Mouse (Mus musculus) forebrain, embryonic 11.5 days (tissue): ENCODE results near the gene Garnl3. TPM values are rescaled to one million over a fixed set of nuclear protein-coding genes. Genes with fewer than 3 reads are reported as not detected.

ENCODE experiments used
- ATAC-seq: fragments of 200-750 bp; cut with Nextera tagmentation; replicated peaks from 2 replicates; pipeline ENCODE4 v1.8.0; 2017; ENCODE audit warnings: moderate TSS enrichment; ENCODE audit not compliant: low FRiP score
- DNase-seq: peaks from one replicate; pipeline ENCODE4 v3.0.0-alpha.2; 2017; ENCODE audit warnings: low spot score
- H3K27ac ChIP-seq: fragments of 300-500 bp; sonication (generic); 2 replicates; pipeline ENCODE4 v1.5.1; 2014; ENCODE audit warnings: low read depth, low read length
- H3K27me3 ChIP-seq: fragments of 300-500 bp; sonication (generic); 2 replicates; pipeline ENCODE4 v1.6.1; 2014; ENCODE audit warnings: mild to moderate bottlenecking, low read length, mixed read lengths; ENCODE audit not compliant: control insufficient read depth, insufficient read depth
- H3K36me3 ChIP-seq: fragments of 300-500 bp; sonication (generic); 2 replicates; pipeline ENCODE4 v1.6.1; 2014; ENCODE audit warnings: mild to moderate bottlenecking, low read length, moderate library complexity, mixed read lengths; ENCODE audit not compliant: control insufficient read depth, insufficient read depth
- H3K4me1 ChIP-seq: fragments of 300-500 bp; sonication (generic); replicated peaks from 2 replicates; pipeline ENCODE4 v1.6.1; 2014; ENCODE audit warnings: low read length, mixed read lengths; ENCODE audit not compliant: control insufficient read depth, insufficient read depth
- H3K4me2 ChIP-seq: fragments of 300-500 bp; sonication (generic); 2 replicates; pipeline ENCODE4 v1.6.1; 2014; ENCODE audit warnings: low read depth, mild to moderate bottlenecking, low read length, moderate library complexity, mixed read lengths; ENCODE audit not compliant: severe bottlenecking
- H3K4me3 ChIP-seq: fragments of 300-500 bp; sonication (generic); 2 replicates; pipeline ENCODE4 v1.5.1; 2014; ENCODE audit warnings: low read depth, low read length
- H3K9ac ChIP-seq: fragments of 300-500 bp; sonication (generic); 2 replicates; pipeline ENCODE4 v1.6.1; 2014; ENCODE audit warnings: low read length
- H3K9me3 ChIP-seq: fragments of 300-500 bp; sonication (generic); 2 replicates; pipeline ENCODE4 v1.6.1; 2016; ENCODE audit warnings: low read length, mixed read lengths; ENCODE audit not compliant: control insufficient read depth
- WGBS: fragments of 180-500 bp; shearing (Covaris S2); extraction: QIAGEN DNeasy Blood & Tissue Kit; methylation state at CpG from one replicate; pipeline ENCODE4 v1.1.7; 2014; 5-methylcytosine and 5-hydroxymethylcytosine counted together
- polyA plus RNA-seq: library from polyadenylated mRNA; unstranded; fragments of >200 nt; fragmentation: Nextera tagmentation; extraction: Ambion mirVana; gene quantifications from 2 replicates; pipeline ENCODE4 v1.2.1, GENCODE M21; 2014

Gene Garnl3
- polyA plus RNA-seq, 1 experiment from 2014 or later = 12.9 TPM

DNA sequence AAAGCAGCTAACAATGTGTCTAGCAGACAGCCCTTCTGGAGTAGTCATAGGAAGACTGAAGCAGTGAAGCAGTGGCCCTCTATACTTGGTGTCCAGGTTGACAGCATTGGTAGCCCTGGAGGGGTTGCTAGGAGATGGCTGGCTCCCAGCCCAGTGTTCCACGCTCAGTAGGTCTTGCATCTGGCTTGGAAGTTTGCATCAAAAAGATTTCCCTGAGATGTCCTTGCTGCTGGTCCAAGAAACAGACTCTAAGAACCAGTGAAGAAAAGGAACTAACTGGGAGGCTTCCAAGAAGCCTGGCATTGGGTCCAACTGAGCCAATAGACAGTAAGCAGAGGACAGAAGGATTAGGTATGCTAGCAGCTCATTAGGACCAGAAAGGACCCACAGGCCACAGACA lies 94.0 kb downstream of the Garnl3 start:
- 71% methylated on average over 1 of the region's 1 CpGs for whole genome bisulfite sequencing
- Histone ChIP-seq H3K4me3 (no peak overlapping the region), H3K4me1 (no peaks in the 10 kb centered on the region), H3K9ac (no peak overlapping the region), H3K36me3 (no peaks in the 10 kb centered on the region), H3K27ac (no peak overlapping the region), H3K4me2 (no peak overlapping the region), H3K27me3 (no peaks in the 10 kb centered on the region), H3K9me3 (no peaks in the 10 kb centered on the region)
- DNase-seq (no peak), ATAC-seq (no peak)

DNA sequence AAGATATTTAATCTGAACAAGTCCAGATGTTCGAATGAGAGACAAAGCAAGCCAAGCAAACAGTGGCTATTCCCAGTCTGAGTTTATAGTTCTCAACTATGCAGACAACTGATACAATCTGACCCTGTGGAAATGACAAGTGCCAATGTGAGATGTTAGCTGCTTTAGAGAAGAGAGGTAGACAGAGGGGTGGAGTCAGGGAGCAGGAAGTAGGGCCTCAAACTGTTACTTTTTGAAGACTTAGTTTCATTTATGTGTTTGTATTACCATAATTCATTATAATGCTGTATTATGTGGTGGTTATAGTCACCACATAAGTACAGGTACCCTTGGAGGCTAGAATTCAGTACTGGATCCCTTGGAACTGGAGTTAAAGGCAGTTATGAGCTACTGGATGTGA lies 96.2 kb downstream of the Garnl3 start:
- no peak overlapping the region for H3K9ac ChIP-seq
- no peaks in the 10 kb centered on the region for H3K9me3 ChIP-seq
- ATAC-seq (no peak), DNase-seq (no peak)
- H3K4me3 ChIP-seq = no peak overlapping the region
- no peak overlapping the region for H3K27ac ChIP-seq
- H3K36me3 ChIP-seq = no peaks in the 10 kb centered on the region
- no peaks in the 10 kb centered on the region for H3K4me1 ChIP-seq
- H3K4me2 ChIP-seq = no peak overlapping the region
- 77% methylated on average over 1 of the region's 1 CpGs for WGBS
- no peaks in the 10 kb centered on the region for H3K27me3 ChIP-seq

DNA sequence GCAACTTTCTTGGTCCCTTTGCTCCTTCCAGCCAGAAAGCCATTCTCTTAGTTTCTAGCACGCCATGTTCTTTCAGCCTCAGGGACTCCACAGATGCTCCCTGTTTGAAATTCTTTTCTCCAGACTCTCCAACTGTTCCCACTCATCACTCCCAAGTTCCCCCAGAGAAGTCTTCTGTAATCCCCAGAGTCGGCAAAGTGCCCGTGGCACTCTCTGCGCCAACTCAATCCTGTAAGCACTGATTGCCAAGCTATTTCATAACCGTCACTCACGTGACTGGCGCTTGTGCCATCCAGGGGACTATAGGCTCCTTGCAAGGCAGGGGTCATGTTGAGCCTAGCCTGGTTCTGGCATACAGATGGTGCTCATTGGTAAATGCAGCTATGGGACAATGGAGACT lies 98.2 kb downstream of the Garnl3 start:
- Histone ChIP-seq H3K4me3 (no peak overlapping the region), H3K4me2 (no peak overlapping the region), H3K9ac (no peak overlapping the region), H3K4me1 (no peaks in the 10 kb centered on the region), H3K36me3 (no peaks in the 10 kb centered on the region), H3K9me3 (no peaks in the 10 kb centered on the region), H3K27me3 (no peaks in the 10 kb centered on the region), H3K27ac (no peak overlapping the region)
- no peak for ATAC-seq
- WGBS = 91% methylated on average over 7 of the region's 7 CpGs
- no peak for DNase-seq

DNA sequence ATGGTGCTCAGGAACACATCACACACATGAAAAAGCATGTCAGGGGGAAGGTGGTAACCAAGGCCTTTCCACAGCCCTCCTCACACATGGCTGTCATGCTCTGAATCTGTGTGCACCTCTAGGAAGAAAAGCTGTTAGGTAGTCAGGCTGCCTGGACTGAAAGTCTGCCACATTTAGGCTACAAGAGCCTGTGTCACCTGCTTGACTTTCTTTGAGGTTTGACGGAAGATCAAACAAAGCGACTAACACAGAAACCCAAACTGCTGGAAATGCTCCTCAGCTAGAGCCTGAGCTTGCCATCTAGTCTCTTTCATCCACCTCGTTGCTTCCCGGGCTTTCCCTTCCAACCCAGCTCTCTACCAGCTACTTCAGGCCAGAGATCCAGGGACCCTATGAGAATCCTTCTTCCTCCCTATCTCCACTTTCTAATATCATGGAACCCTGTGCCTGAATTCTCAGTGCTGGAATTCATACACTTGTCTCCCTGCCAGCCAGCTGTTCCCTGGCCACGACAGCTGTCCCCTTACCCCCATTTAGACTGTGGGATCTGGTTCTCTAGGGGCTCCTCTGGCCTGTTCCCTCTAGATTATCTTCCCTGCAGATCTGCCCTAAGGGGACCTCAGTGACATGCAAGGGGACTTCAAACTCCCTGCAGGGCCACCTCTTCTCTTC lies 98.9 kb downstream of the Garnl3 start:
- H3K36me3 ChIP-seq = no peaks in the 10 kb centered on the region
- H3K9me3 ChIP-seq = no peaks in the 10 kb centered on the region
- H3K27ac ChIP-seq = no peak overlapping the region
- H3K4me3 ChIP-seq = no peak overlapping the region
- 88% methylated on average over 5 of the region's 5 CpGs for WGBS
- DNase-seq (no peak), ATAC-seq (no peak)
- H3K27me3 ChIP-seq = no peaks in the 10 kb centered on the region
- H3K4me1 ChIP-seq = no peaks in the 10 kb centered on the region
- no peak overlapping the region for H3K9ac ChIP-seq
- no peak overlapping the region for H3K4me2 ChIP-seq

DNA sequence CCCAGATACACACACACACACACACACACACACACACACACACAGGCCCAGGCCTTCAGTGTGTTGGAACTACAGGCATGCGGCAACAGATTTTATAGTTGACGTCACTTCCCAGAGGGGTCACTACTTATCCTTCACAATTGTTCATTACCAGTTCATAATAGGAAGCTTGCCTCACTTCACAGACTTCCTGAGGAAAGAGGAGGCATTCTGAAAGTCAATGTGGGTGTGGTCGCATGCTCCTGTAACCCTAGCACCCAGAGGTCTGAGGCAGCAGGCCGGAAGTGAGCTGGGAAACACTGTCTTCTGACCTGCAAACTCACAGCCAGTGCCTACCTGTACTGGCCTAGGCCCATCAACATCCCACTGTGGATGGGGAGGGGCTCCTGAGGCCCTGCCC lies 106.4 kb downstream of the Garnl3 start:
- no peak overlapping the region for H3K4me2 ChIP-seq
- no peaks in the 10 kb centered on the region for H3K27me3 ChIP-seq
- H3K4me3 ChIP-seq = no peak overlapping the region
- H3K27ac ChIP-seq = no peak overlapping the region
- 89% methylated on average over 4 of the region's 4 CpGs for WGBS
- no peak for DNase-seq
- H3K9me3 ChIP-seq = no peaks in the 10 kb centered on the region
- no peak for ATAC-seq
- no peaks in the 10 kb centered on the region for H3K36me3 ChIP-seq
- H3K4me1 ChIP-seq = no peaks in the 10 kb centered on the region
- H3K9ac ChIP-seq = no peak overlapping the region

DNA sequence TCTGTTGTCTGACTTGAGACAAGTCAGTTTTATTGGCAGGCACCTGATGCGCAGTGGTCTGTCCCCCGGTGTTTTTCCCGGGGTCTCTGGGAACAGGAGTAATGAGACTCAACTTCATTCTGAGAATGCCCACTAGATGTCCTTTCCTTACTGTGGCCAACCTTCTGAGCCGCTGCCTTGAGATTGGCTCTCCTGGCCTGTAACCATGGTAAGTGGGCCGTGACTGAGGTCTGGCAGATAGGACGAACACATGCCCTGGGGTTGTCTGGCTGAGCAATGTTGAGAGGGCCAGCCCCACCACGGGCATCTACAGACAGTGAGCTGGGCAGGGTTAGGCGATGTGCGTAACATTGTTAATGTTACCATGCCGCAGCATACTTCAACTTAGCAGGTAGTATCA lies 106.9 kb downstream of the Garnl3 start:
- Histone ChIP-seq H3K4me3 (no peak overlapping the region), H3K27ac (no peak overlapping the region), H3K36me3 (no peaks in the 10 kb centered on the region), H3K4me2 (no peak overlapping the region), H3K27me3 (no peaks in the 10 kb centered on the region), H3K4me1 (no peaks in the 10 kb centered on the region), H3K9ac (no peak overlapping the region), H3K9me3 (no peaks in the 10 kb centered on the region)
- 75% methylated on average over 10 of the region's 10 CpGs for WGBS
- DNase-seq (no peak), ATAC-seq (no peak)

DNA sequence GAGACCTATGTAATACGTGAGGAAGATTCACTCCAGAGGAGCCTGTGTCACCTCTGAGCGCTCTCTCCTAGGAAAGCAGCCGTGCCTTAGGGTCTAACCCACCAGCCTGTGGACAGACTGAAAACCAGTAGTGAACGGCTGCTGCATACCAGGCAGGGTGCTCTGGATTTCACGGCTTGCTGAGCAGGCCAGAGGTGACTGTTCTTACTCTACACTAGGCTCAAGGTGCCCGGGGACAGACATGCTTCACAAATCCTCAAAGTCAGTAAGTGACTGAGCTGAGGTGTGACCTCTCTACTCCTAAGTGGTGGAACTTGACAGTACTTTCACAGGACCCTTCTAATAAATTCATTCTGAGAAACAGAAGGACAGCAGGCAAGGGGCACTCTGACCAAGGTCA lies 108.6 kb downstream of the Garnl3 start:
- H3K4me3 ChIP-seq = no peak overlapping the region
- ATAC-seq (no peak), DNase-seq (no peak)
- no peak overlapping the region for H3K9ac ChIP-seq
- no peaks in the 10 kb centered on the region for H3K36me3 ChIP-seq
- no peaks in the 10 kb centered on the region for H3K4me1 ChIP-seq
- no peak overlapping the region for H3K4me2 ChIP-seq
- H3K27ac ChIP-seq = no peak overlapping the region
- no peaks in the 10 kb centered on the region for H3K27me3 ChIP-seq
- H3K9me3 ChIP-seq = no peaks in the 10 kb centered on the region
- WGBS = 81% methylated on average over 6 of the region's 6 CpGs

DNA sequence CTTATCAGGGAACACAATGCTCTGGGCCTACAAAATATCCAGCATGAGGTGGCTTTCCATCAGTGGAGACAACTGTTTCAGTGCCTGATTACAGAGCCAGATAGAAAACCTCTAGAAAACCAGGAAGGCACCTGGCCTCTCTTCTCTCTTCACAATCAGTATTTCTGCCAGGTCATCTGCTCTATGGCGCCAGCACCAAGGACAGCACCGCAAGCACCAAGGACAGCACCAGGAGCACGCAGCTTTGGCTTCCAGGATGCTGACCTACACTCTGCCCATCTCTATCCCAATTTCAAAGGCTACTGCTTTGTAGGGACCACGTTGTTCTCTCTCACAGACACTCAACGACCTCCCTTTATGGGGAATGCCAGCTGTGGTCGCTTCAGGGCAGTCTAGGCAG lies 113.4 kb downstream of the Garnl3 start:
- Histone ChIP-seq H3K36me3 (no peaks in the 10 kb centered on the region), H3K4me2 (no peak overlapping the region), H3K4me3 (no peak overlapping the region), H3K27me3 (no peaks in the 10 kb centered on the region), H3K4me1 (no peaks in the 10 kb centered on the region), H3K9ac (no peak overlapping the region), H3K9me3 (no peaks in the 10 kb centered on the region), H3K27ac (no peak overlapping the region)
- WGBS = 10% methylated on average over 6 of the region's 6 CpGs
- DNase-seq (peak; percentile 69), ATAC-seq (no peak)

DNA sequence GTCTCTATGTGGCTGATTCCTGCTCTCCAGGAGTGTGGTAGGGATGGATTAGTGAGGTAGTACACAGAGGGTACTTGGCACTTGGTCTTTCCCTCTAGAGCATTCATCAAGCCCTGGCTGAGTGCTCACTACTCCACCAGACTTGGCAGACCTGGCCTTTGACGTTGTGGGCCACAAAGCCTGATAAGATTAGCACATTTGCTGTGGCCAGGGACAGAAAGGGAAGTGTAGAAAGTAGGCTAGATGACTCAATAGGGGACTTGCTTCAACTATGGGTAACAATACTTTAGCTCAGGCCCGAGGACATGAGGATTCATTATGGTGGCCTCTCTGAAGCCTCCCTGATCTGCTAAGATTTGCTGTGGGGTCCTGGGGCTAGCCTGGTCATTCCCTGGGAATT lies 114.3 kb downstream of the Garnl3 start:
- Histone ChIP-seq H3K4me3 (no peak overlapping the region), H3K9me3 (no peaks in the 10 kb centered on the region), H3K36me3 (no peaks in the 10 kb centered on the region), H3K4me1 (no peaks in the 10 kb centered on the region), H3K9ac (no peak overlapping the region), H3K27ac (no peak overlapping the region), H3K27me3 (no peaks in the 10 kb centered on the region), H3K4me2 (no peak overlapping the region)
- no peak for ATAC-seq
- DNase-seq = no peak
- 77% methylated on average over 2 of the region's 2 CpGs for WGBS
